9 mouse cellular contexts compared by ENCODE assay signal in the genomic region with DNA sequence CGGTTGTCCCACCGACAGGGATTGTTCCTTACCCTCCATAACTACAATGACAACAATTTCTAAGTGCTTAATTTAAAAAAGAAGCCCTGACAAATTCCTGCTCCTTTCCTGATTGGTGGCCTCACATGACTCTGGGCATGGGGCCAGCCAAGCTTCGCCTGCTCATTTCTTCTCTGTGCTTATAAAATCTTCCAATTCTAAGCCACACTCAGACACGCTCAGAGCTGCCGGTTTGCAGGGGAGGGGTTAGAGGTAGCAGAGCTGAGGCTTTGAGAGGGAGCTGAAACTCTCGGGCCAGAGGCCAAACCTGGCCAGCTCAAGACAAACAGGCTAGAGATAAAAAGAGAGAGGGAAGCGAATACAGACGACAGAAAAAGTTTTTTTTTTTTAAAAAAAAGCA.
DNase-seq lines count a peak whose midpoint lies in the region; ATAC-seq lines count a peak whose summit lies in the region.
"Had no signal": no experiment of that assay in that cellular context is flagged by ENCODE, and none has a peak within 500 bp of the region (broad histone marks: within the 10 kb centered on the region; RNA-seq: fewer than 3 reads in every experiment).

No protein-coding gene starts in this region.

- 48% methylated on average over 8 of the region's 8 CpGs for WGBS in hindbrain, embryonic 14.5 days
- WGBS in hindbrain, embryonic 12.5 days, result 52% methylated on average over 8 of the region's 8 CpGs

- no peak overlapping the region for H3K27ac ChIP-seq in hindbrain, embryonic 14.5 days
- H3K27ac ChIP-seq in hindbrain, embryonic 12.5 days, result no peak overlapping the region
- H3K27ac ChIP-seq: embryonic facial prominence, embryonic 12.5 days had no signal

- H3K9me3 ChIP-seq in hindbrain, embryonic 14.5 days (ENCODE audit: control insufficient read depth, low read length), result no peaks in the 10 kb centered on the region
- no peaks in the 10 kb centered on the region for H3K9me3 ChIP-seq in hindbrain, embryonic 12.5 days (replicated peaks)
- H3K9me3 ChIP-seq: embryonic facial prominence, embryonic 12.5 days had no signal

- H3K4me2 ChIP-seq in hindbrain, embryonic 14.5 days (replicated peaks), result no peak overlapping the region
- H3K4me2 ChIP-seq in hindbrain, embryonic 12.5 days (replicated peaks), result no peak overlapping the region
- H3K4me2 ChIP-seq: embryonic facial prominence, embryonic 12.5 days had no signal

- H3K9ac ChIP-seq in hindbrain, embryonic 14.5 days, result no peak overlapping the region
- H3K9ac ChIP-seq in hindbrain, embryonic 12.5 days, result no peak overlapping the region
- H3K9ac ChIP-seq: embryonic facial prominence, embryonic 12.5 days had no signal

- ATAC-seq in hindbrain, embryonic 14.5 days (ENCODE audit: low FRiP score), result no peak
- ATAC-seq in hindbrain, embryonic 12.5 days (ENCODE audit: low FRiP score), result no peak
- no peak for ATAC-seq in megakaryocyte, adult 5-6 weeks (ENCODE audit: poor library complexity, severe bottlenecking)
- no peak for ATAC-seq in erythroid progenitor cell, adult 5-6 weeks (replicated peaks; ENCODE audit: low FRiP score, poor library complexity, severe bottlenecking)

- H3K27me3 ChIP-seq in hindbrain, embryonic 14.5 days (ENCODE audit: control insufficient read depth, insufficient read depth, low read length), result no peaks in the 10 kb centered on the region
- H3K27me3 ChIP-seq in hindbrain, embryonic 12.5 days, result no peaks in the 10 kb centered on the region; the same call in 1 of the 2 replicates
- H3K27me3 ChIP-seq: embryonic facial prominence, embryonic 12.5 days had no signal

- H3K4me1 ChIP-seq in hindbrain, embryonic 14.5 days (replicated peaks; ENCODE audit: control insufficient read depth, insufficient read depth, low read length), result no peaks in the 10 kb centered on the region
- H3K4me1 ChIP-seq in hindbrain, embryonic 12.5 days, result no peaks in the 10 kb centered on the region
- H3K4me1 ChIP-seq: embryonic facial prominence, embryonic 12.5 days had no signal

- H3K4me3 ChIP-seq in hindbrain, embryonic 14.5 days (replicated peaks; ENCODE audit: low read length), result no peak overlapping the region
- no peak overlapping the region for H3K4me3 ChIP-seq in hindbrain, embryonic 12.5 days
- H3K4me3 ChIP-seq: embryonic facial prominence, embryonic 12.5 days had no signal

- DNase-seq in hindbrain, embryonic 14.5 days (ENCODE audit: low spot score), result peak; percentile 24
- peak; percentile 28 for DNase-seq in 416B (ENCODE audit: low read depth)
- DNase-seq in adrenal gland, postnatal 14 days, result peak; percentile 59
- DNase-seq in kidney, adult 9 months, result peak; percentile 35
- DNase-seq in thymus, postnatal 25 days, result no peak

- no peaks in the 10 kb centered on the region for H3K36me3 ChIP-seq in hindbrain, embryonic 14.5 days (replicated peaks; ENCODE audit: control insufficient read depth, insufficient read depth)
- no peaks in the 10 kb centered on the region for H3K36me3 ChIP-seq in hindbrain, embryonic 12.5 days
- H3K36me3 ChIP-seq: embryonic facial prominence, embryonic 12.5 days had no signal
